Mouse (Mus musculus) cortical plate, adult 2 months (tissue): ENCODE data around the gene Nfib.

ENCODE experiments used
- CTCF ChIP-seq: fragments of 200-500 bp; IDR thresholded peaks from 2 replicates; pipeline ENCODE4 v1.5.1; 2011; ENCODE audit warnings: mild to moderate bottlenecking, control low read depth, low read length; ENCODE audit not compliant: insufficient read depth; ENCODE audit errors: extremely low read depth
- POLR2A ChIP-seq: fragments of 200-500 bp; IDR thresholded peaks from 2 replicates; pipeline ENCODE4 v1.6.1; 2011; ENCODE audit warnings: mild to moderate bottlenecking, low read length, control low read depth; ENCODE audit not compliant: insufficient read depth; ENCODE audit errors: extremely low read depth

GRCm38 (mm10) chr4:82509166-82509767, 196.3 kb downstream of the Nfib start:
- no peak for TF ChIP-seq POLR2A
- no peak for TF ChIP-seq CTCF
